Mouse (Mus musculus) c-Kit-positive CD71-positive TER-119-positive erythroid progenitor cells, embryonic 14.5 days (primary cell): ENCODE results near the gene Ccdc65.
A peak's percentile ranks its signal among the peaks of the same experiment; 100 is the strongest.

Source experiments
- DNase-seq: peaks from one replicate; pipeline ENCODE4 v3.0.0-alpha.2; 2013; ENCODE audit warnings: low spot score

The Ccdc65 gene

GRCm38 (mm10) chr15:98692171-98692715, 15.8 kb upstream of the Ccdc65 start:
- no peak for DNase-seq

- no peak for DNase-seq
These were observed 12.3 kb upstream of the Ccdc65 start for GRCm38 (mm10) chr15:98695726-98696125.

- DNase-seq, result no peak
These were observed 11.8 kb upstream of the Ccdc65 start for GRCm38 (mm10) chr15:98696216-98696615.

DNA sequence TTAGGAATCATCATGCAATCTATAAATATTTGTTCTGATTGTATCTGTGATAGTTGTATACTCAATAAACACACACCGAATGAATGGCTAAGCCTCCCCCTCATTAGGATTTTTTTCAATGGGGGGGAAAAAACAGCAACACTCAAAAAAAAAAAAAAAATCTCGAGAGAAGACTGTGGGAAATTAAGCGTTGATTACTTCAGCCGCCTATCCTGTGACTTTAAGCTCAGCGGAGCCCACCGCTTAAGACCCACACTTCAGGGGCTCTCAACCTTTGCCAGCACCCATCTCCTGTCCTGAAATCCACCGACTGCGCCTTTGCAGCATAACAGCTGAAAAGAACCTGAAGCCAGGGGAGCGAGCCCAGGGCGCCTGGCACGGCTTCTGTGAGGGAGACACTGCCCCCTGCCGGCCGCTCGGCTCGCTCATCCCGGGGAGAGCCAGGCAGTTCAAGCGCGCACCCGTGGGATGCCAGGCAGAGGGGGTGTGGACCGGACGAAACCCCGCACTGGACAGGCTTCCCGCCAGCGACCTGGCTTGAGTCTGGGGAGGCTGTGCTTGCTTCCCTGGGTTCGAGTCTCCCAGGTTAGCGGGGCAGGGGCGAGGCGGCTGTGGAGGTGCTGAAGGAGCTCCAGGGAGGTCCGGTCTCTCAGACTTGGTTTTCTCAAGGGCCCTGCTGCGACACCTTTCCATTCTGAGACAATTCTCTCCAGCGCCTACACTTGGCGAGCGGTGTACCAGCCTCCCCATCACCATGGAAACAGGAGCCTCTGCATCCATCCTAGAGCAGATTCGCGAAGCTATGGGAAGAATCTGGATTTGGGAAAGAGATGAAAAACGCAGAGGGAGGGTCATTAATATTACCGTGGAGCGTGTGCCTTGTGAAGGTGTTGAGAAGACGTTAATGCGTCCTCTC, 8.6 kb upstream of the Ccdc65 start:
- peak; percentile 63 for DNase-seq

DNA sequence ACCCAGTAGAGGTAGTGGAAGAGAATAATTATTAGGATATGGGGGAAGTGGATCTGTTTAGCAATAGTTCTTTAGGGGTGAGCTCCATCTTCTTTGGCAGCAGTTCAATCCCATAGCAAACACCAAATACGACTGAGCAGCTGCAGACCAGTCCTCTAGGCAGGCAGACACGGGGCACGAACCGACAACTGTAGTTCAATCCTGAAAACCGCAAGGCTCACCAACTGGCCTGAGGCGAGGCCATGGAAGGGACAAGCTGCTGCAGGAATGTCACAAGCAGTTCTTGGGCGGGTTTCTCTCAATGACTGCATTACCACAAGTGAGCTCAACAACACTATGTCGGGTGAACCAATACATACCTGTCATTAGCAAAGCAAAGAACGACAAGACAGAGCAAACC, 3.7 kb upstream of the Ccdc65 start:
- DNase-seq, result no peak

DNA sequence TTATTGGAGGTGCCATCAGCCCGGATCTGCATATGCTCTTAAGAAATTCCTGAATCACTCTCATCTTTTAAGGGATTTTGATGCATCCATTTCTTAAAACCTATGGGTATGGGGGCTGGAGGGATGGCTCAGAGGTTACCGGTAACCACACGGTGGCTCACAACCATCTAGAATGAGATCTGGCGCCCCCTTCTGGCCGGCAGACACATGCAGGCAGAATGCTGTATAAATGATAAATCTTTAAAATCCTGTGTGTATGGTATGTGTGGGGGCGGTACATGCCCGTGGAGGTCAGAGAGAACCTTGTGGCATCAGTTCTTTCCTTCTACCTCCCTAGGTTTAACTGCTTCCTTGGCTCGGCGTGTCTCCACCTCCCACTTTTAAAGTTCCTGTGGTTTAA, 2.4 kb downstream of the Ccdc65 start:
- DNase-seq, result peak; percentile 56

- DNase-seq, result no peak
These were observed 6.2 kb downstream of the Ccdc65 start for GRCm38 (mm10) chr15:98714230-98714652.

DNA sequence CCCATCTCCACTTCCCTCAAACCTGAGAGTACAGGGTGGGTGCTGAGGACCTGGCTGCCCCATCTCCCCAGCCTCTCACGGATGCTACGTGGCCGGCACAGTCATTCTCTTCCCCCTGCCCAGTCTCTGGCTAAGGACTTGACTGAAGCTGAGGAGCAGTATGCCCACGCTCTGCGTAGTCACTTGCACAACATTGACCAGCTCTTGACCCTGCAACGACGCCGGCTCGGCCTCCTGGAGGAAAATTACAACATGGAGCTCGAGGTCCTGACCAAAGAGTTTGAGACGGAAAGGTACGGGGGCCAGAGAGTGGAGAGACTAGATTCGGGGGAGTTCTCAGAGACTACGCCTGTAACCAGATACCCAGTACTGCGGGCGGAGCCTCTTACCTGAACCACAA, 9.3 kb downstream of the Ccdc65 start:
- no peak for DNase-seq

GRCm38 (mm10) chr15:98722191-98722590, 14.2 kb downstream of the Ccdc65 start:
- no peak for DNase-seq

GRCm38 (mm10) chr15:98722854-98723253, 14.8 kb downstream of the Ccdc65 start:
- no peak for DNase-seq

DNA sequence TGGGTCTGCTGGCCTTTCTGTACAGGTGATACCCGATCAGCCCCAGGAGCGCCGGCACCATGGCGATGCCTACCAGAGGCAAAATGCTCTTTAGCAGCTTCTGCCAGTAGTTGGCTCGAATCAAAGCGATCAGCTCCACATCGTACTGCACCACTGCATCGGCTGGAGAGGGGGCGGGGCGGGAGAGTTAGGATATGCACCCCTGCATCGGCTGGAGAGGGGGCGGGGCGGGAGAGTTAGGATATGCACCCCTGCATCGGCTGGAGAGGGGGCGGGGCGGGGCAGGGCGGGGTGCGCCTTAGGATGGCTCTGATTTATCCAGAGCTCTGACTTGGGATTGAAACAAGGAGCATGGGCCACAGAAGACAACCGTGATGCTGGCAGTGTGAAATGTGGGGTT, 16.4 kb downstream of the Ccdc65 start:
- no peak for DNase-seq

DNA sequence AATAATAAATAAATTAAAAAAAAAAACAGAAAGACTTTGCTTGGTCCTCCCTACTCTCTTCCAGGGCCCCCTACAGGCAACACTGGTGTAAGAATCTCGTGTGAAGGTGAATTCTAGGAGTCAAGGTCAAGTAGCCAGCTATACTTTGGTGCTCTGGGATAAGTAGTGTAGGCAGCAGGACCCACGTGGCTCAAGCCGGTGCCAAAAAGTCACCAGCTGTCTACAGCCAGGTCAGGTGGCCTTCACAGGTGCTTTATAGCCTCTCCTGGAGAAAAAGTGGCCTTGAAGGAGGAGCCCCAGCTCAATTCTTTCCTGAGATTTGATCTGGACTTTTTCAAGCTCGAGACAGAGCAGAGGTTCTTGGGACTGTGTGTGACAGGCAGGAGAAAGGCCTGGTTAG, 18.1 kb downstream of the Ccdc65 start:
- no peak for DNase-seq

DNA sequence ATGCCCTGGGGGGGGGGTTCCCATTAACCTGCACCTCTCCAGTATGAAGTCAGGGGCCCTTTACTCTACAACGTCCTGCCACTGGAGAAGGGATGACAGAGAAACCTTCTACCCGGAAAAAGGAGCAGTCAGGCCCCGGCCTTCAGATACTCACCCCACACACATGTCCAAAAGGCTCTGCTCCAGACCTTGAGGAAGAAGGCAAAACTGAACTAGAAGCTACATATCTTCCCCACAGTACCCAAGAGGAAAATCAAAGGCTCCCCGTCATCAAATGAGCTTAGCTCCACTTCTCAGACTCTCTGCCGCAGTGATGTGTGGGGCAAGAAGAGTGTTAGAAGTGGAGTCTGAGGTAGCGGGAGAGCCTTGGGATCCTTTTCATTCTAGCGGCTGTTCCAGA, 18.7 kb downstream of the Ccdc65 start:
- DNase-seq, result no peak

DNA sequence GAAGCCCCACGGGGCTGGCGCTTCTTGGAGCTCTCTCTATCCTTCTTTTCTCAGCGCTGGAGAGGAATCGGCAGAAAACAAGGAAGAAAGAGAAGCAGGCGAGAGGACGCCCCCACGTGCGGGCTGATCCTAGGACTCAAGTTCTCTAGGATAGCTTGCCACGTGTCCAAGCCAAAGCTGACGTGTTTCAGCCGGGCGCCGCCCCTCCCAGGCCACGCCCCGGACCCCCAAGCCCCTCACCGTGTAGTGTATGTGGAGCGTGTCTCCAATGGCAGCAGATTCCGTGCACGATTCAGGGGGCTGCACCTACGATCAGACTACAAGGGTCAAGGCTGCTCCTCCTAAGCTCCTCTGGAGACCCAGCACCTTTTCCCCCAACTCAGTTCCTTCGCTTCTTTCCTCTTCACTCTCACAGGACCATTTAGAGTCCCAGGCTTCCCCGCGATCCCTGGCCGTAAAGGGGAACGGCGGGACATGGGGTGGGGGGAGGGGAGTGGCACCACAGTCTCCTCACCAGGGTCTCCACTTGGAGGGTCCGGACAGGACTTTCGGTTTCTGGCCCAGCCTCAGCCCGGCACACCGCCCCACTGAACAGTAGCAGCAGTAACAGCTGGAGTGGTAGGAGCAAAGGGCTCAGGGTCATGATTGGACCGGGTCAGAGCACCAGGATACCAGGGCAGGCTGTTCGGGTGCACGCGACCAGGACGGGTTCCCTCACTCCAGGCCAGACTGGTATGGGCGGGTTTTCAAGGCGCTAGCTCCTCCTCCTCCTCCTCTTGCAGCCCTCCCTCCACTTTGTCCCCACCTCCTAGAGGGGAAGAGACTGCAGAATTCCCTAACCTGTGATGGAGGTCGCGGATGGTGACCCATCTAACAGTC, 19.7 kb downstream of the Ccdc65 start, which contains the start of gene Fkbp11:
TSS of gene Fkbp11 (minus strand) at position 756 of the 879 bp plus-strand sequence.
- peak; percentile 34 for DNase-seq

- DNase-seq, result no peak
These were observed 20.4 kb downstream of the Ccdc65 start for GRCm38 (mm10) chr15:98728366-98728765.

DNA sequence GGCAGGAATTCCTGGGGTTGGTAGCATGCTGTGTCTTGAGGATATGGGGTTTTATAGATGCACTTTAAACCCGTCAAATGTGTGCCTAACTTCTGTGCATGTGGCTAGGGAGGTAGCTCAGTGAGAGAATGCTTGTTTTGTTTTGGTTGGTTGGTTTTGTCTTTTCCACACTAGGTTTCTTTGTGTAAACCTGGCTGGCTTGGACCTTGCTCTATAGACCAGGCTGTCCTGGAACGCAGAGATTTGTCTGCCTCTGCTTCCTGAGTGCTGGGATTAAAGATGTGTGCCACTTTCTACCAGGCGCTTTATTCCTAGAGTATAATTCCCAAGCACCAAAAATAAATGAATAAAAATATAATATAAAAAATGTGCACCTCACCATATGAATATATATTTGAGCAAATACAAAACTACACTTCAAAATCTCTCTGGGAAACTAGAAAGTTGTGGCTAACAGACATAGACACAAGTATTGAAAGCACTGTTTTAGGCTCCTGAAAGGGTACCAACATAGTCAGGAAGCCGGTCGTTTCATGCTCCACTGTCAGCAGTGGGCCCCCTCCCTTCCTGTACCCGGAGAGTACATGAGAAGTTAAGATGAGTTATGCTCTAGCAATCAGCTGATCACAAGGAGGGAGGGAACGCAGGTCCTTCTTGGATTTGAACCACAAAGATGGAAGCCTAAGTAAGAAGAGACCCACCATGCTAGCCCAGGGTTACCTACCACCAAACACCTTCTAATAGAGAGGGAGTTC, 22.0 kb downstream of the Ccdc65 start:
- DNase-seq, result no peak

DNA sequence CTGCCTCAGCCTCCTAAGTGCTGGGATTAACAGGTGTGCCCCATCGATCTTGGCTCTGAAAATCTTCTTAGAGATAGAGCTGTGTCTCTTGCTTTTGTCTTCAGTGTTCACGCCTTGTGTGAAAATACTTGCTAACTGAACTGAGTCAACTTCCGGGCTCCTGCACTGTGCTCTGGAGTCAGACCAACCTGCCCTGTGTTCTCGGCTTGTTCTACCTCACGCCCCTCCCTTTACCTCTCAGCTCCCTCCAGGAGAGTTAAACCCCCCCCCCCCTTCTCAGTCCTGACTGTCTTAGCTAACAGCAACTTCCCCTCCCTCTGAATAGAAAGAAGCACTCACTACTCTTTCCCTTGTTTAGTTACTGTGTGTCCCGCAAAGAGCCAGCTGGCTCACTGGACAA, 22.8 kb downstream of the Ccdc65 start:
- DNase-seq, result no peak

DNA sequence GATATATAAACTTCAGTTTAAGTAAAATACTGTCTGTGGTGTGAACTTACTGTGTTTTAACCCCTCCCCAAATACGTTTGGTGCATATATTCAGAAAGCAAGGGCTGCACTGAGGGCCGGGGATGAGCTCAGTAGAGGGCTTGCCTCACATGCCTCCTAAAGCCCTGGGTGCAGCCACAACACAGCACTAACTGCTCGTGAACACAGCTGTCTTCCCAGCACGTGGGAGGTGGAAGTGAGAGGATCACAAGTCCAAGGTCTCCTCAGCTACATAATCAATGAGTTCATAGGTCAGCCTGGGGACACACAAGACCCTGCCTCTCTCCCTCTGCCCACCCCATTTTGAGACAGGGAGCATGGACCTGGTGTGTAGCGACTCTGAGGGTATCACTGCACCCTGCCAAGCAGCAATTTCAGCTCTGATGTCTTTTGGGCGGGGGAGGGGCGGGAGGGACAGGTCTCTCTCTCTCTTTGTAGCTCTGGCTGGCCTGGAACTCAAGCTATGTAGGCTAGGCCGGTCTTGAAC, 24.1 kb downstream of the Ccdc65 start:
- no peak for DNase-seq

GRCm38 (mm10) chr15:98733370-98733769, 25.4 kb downstream of the Ccdc65 start:
- no peak for DNase-seq

DNA sequence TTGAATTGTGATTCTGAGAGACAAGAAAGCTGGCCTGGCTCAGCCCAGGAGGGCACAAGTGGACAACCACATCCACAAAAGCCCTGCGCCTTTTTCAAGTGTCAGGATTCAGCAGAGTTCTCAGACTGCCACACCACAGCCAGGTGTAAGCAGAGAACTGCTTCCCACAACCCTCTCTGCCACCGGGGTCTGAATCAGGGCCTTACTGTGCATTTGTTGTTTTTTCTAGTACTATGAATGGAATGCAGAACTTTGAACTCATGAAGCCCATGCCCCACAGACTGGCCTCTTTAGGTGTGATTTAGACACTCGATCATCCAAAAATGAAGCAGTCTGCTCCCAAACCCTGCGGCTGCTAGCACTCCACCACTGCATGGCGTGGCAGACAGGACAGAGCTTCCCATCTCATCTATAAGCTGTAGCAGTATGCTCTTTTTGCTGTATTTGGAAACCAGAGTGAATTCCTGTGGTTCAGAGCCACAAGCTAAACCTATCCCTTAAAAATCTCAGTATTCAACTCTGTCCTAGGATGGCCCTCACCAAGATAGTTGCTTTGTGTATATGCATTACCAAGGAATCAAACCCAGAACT, 26.1 kb downstream of the Ccdc65 start:
- DNase-seq, result no peak

GRCm38 (mm10) chr15:98736521-98736920, 28.5 kb downstream of the Ccdc65 start:
- DNase-seq, result no peak
